In genomic region chr8:127341046-127341445, GRCm38 (mm10) we compare ENCODE assay signal across 24 mouse cellular contexts.
DNase-seq lines count a peak whose midpoint lies in the region; ATAC-seq and TF ChIP-seq lines count a peak whose summit lies in the region.
"Had no signal": no experiment of that assay in that cellular context is flagged by ENCODE, and none has a peak within 500 bp of the region (broad histone marks: within the 10 kb centered on the region; RNA-seq: fewer than 3 reads in every experiment).

No protein-coding gene starts in this region.

- TF ChIP-seq CTCF in kidney, adult 2 months (conservative IDR thresholded peaks at IDR 0.05; ENCODE audit: insufficient read depth, insufficient read length, low read depth, low read length): no peak

- peak overlapping the region; percentile 95 for H3K27ac ChIP-seq in kidney, adult 2 months (ENCODE audit: insufficient read depth, low read depth, low read length)
- H3K27ac ChIP-seq in kidney, embryonic 16.5 days (ENCODE audit: low read length): no peak overlapping the region
- H3K27ac ChIP-seq: embryonic facial prominence, embryonic 10.5 days; embryonic facial prominence, embryonic 13.5 days; forebrain, embryonic 12.5 days; forebrain, embryonic 15.5 days; heart, adult 2 months; hindbrain, embryonic 12.5 days; hindbrain, embryonic 15.5 days had no signal

- H3K36me3 ChIP-seq in kidney, adult 2 months (ENCODE audit: control insufficient read depth, insufficient read depth, low read length): no peaks in the 10 kb centered on the region
- H3K36me3 ChIP-seq in kidney, embryonic 16.5 days (ENCODE audit: insufficient read depth, low read length): no peaks in the 10 kb centered on the region
- H3K36me3 ChIP-seq: embryonic facial prominence, embryonic 13.5 days; forebrain, embryonic 12.5 days; forebrain, embryonic 15.5 days; hindbrain, embryonic 12.5 days; hindbrain, embryonic 15.5 days had no signal

- no peaks in the 10 kb centered on the region for H3K9me3 ChIP-seq in kidney, embryonic 16.5 days (ENCODE audit: low read length)
- H3K9me3 ChIP-seq: embryonic facial prominence, embryonic 10.5 days; embryonic facial prominence, embryonic 13.5 days; forebrain, embryonic 12.5 days; forebrain, embryonic 15.5 days; hindbrain, embryonic 12.5 days; hindbrain, embryonic 15.5 days had no signal

- 0 out of 2 replicates have a peak, but pooled peaks have one; percentile 46 for ATAC-seq in kidney, embryonic 16.5 days (ENCODE audit: low FRiP score, low TSS enrichment)
- ATAC-seq: activated CD4-positive, CD25-positive, alpha-beta regulatory T cell, adult 4 months; forebrain, embryonic 15.5 days had no signal

- peak; percentile 51 for DNase-seq in heart, adult 11 months
- DNase-seq in heart, adult 8-10 months (ENCODE audit: low spot score): no peak
- peak; percentile 73 for DNase-seq in kidney, adult 2 months
- DNase-seq in kidney, postnatal 25 days: no peak
- DNase-seq in kidney, postnatal 14 days: no peak
- DNase-seq: adrenal gland, adult 8-10 months; adrenal gland, postnatal 25 days; cerebellum, adult 11-12 months; cerebellum, adult 8-10 months; cerebellum, postnatal 10 days; cerebellum, postnatal 36 days; embryo, embryonic 11 days; gastrocnemius, postnatal 25 days; heart, adult 2 months had no signal

- H3K4me3 ChIP-seq in kidney, adult 2 months (ENCODE audit: insufficient read depth, low read depth, low read length): no peak overlapping the region
- no peak overlapping the region for H3K4me3 ChIP-seq in kidney, embryonic 16.5 days (ENCODE audit: low read length)
- H3K4me3 ChIP-seq: embryonic facial prominence, embryonic 10.5 days; embryonic facial prominence, embryonic 13.5 days; erythroblast, embryonic 14.5 days; forebrain, embryonic 12.5 days; forebrain, embryonic 15.5 days; heart, adult 2 months; hindbrain, embryonic 12.5 days; hindbrain, embryonic 15.5 days had no signal

- no peak overlapping the region for H3K9ac ChIP-seq in kidney, embryonic 16.5 days (replicated peaks; ENCODE audit: low read length)
- H3K9ac ChIP-seq: embryonic facial prominence, embryonic 13.5 days; forebrain, embryonic 12.5 days; forebrain, embryonic 15.5 days; hindbrain, embryonic 12.5 days; hindbrain, embryonic 15.5 days had no signal

- no peak overlapping the region for H3K4me2 ChIP-seq in kidney, embryonic 16.5 days (replicated peaks; ENCODE audit: low read depth, low read length)
- H3K4me2 ChIP-seq: embryonic facial prominence, embryonic 13.5 days; forebrain, embryonic 12.5 days; forebrain, embryonic 15.5 days; heart, embryonic 11.5 days; hindbrain, embryonic 12.5 days; hindbrain, embryonic 15.5 days had no signal

- no peak for TF ChIP-seq POLR2A in kidney, adult 2 months (IDR thresholded peaks at IDR 0.05; ENCODE audit: low read depth, low read length)

- peaks cover 28% of the 10 kb centered on the region for H3K4me1 ChIP-seq in kidney, adult 2 months (ENCODE audit: control insufficient read depth, insufficient read depth, low read length)
- H3K4me1 ChIP-seq in kidney, embryonic 16.5 days (ENCODE audit: insufficient read depth, low read length): peaks cover 12% of the 10 kb centered on the region
- H3K4me1 ChIP-seq: forebrain, embryonic 12.5 days; hindbrain, embryonic 12.5 days had no signal

- H3K27me3 ChIP-seq in kidney, adult 2 months (replicated peaks; ENCODE audit: control insufficient read depth, insufficient read depth, low read length): no peaks in the 10 kb centered on the region
- H3K27me3 ChIP-seq in kidney, embryonic 16.5 days (ENCODE audit: insufficient read depth, low read length): no peaks in the 10 kb centered on the region
- H3K27me3 ChIP-seq: embryonic facial prominence, embryonic 13.5 days; forebrain, embryonic 12.5 days; forebrain, embryonic 15.5 days; hindbrain, embryonic 12.5 days; hindbrain, embryonic 15.5 days had no signal

- WGBS in kidney, adult 2 months: 51% methylated on average over 7 of the region's 7 CpGs
- 62% methylated on average over 7 of the region's 7 CpGs for WGBS in kidney, embryonic 16.5 days

Comparison
In these comparisons a context has a peak if more than half of its experiments do, and no peak if none do; other contexts are left out.
1. DNase-seq: peak in heart, adult 11 months (single experiment) and kidney, adult 2 months (single experiment); none in heart, adult 8-10 months (single experiment), kidney, postnatal 25 days (0 of 2) and kidney, postnatal 14 days (single experiment).